Comparison of ENCODE assay signal across 29 mouse cellular contexts in the genomic region with DNA sequence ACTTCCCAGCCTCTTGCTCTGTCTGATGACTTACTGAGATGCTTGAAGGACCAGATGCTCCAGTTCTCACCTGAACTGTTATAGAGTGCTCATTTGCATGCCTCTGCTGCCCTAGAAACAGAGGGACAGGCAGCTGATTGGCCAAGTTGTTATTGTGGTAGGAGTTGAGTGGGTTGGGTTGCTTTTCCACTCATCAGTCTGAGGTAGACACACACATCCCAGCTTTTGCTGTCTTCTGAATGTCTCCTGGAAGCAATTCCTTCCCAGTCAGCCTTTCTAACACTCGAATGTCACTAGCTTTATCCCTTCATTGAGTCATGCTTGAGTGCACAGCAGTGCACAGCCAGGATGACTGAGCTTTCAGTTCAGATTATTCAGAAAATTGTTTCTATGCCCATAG.
DNase-seq lines count a peak whose midpoint lies in the region; ATAC-seq and TF ChIP-seq lines count a peak whose summit lies in the region.
"Had no signal": no experiment of that assay in that cellular context is flagged by ENCODE, and none has a peak within 500 bp of the region (broad histone marks: within the 10 kb centered on the region; RNA-seq: fewer than 3 reads in every experiment).

No protein-coding gene starts in this region.

- H3K36me3 ChIP-seq in hindbrain, postnatal 0 days (ENCODE audit: insufficient read depth, low read length) = no peaks in the 10 kb centered on the region
- H3K36me3 ChIP-seq in hindbrain, embryonic 13.5 days = no peaks in the 10 kb centered on the region
- no peaks in the 10 kb centered on the region for H3K36me3 ChIP-seq in liver, embryonic 12.5 days
- H3K36me3 ChIP-seq: embryonic facial prominence, embryonic 10.5 days; embryonic facial prominence, embryonic 13.5 days; forebrain, embryonic 12.5 days; forebrain, embryonic 15.5 days; G1E; heart, embryonic 12.5 days; heart, embryonic 15.5 days; hindbrain, embryonic 10.5 days had no signal

- 30% methylated on average over 1 of the region's 1 CpGs for WGBS in hindbrain, postnatal 0 days
- 55% methylated on average over 1 of the region's 1 CpGs for WGBS in hindbrain, embryonic 13.5 days
- 45% methylated on average over 1 of the region's 1 CpGs for WGBS in liver, embryonic 12.5 days (ENCODE audit: insufficient replicate concordance)

- no peaks in the 10 kb centered on the region for H3K27me3 ChIP-seq in hindbrain, postnatal 0 days (ENCODE audit: insufficient read depth, low read length)
- H3K27me3 ChIP-seq in hindbrain, embryonic 13.5 days = no peaks in the 10 kb centered on the region
- no peaks in the 10 kb centered on the region for H3K27me3 ChIP-seq in liver, embryonic 12.5 days (replicated peaks)
- H3K27me3 ChIP-seq: embryonic facial prominence, embryonic 13.5 days; forebrain, embryonic 12.5 days; forebrain, embryonic 15.5 days; heart, embryonic 12.5 days; heart, embryonic 15.5 days had no signal

- H3K4me1 ChIP-seq in hindbrain, postnatal 0 days (ENCODE audit: insufficient read depth, low read length) = no peaks in the 10 kb centered on the region
- H3K4me1 ChIP-seq in hindbrain, embryonic 13.5 days (replicated peaks) = no peaks in the 10 kb centered on the region
- no peaks in the 10 kb centered on the region for H3K4me1 ChIP-seq in liver, embryonic 12.5 days
- H3K4me1 ChIP-seq: embryonic facial prominence, embryonic 10.5 days; embryonic facial prominence, embryonic 13.5 days; forebrain, embryonic 12.5 days; forebrain, embryonic 15.5 days; heart, embryonic 12.5 days; heart, embryonic 15.5 days; hindbrain, embryonic 10.5 days had no signal

- no peaks in the 10 kb centered on the region for H3K9me3 ChIP-seq in hindbrain, postnatal 0 days (ENCODE audit: low read length)
- no peaks in the 10 kb centered on the region for H3K9me3 ChIP-seq in hindbrain, embryonic 13.5 days
- H3K9me3 ChIP-seq in liver, embryonic 12.5 days (replicated peaks) = no peaks in the 10 kb centered on the region
- H3K9me3 ChIP-seq: embryonic facial prominence, embryonic 10.5 days; embryonic facial prominence, embryonic 13.5 days; forebrain, embryonic 12.5 days; forebrain, embryonic 15.5 days; heart, embryonic 12.5 days; heart, embryonic 15.5 days; hindbrain, embryonic 10.5 days had no signal

- no peak for TF ChIP-seq CTCF in hindbrain, postnatal 0 days (IDR thresholded peaks at IDR 0.05; ENCODE audit: low read depth)

- H3K27ac ChIP-seq in hindbrain, postnatal 0 days = no peak overlapping the region
- no peak overlapping the region for H3K27ac ChIP-seq in hindbrain, embryonic 13.5 days
- no peak overlapping the region for H3K27ac ChIP-seq in liver, embryonic 12.5 days
- H3K27ac ChIP-seq: embryonic facial prominence, embryonic 10.5 days; embryonic facial prominence, embryonic 13.5 days; forebrain, embryonic 12.5 days; forebrain, embryonic 15.5 days; heart, embryonic 15.5 days; hindbrain, embryonic 10.5 days; hindbrain, embryonic 14.5 days had no signal

- H3K4me3 ChIP-seq in hindbrain, postnatal 0 days (ENCODE audit: low read length) = no peak overlapping the region
- H3K4me3 ChIP-seq in hindbrain, embryonic 13.5 days = no peak overlapping the region
- no peak overlapping the region for H3K4me3 ChIP-seq in liver, embryonic 12.5 days
- H3K4me3 ChIP-seq: embryonic facial prominence, embryonic 10.5 days; embryonic facial prominence, embryonic 13.5 days; erythroblast, embryonic 14.5 days; forebrain, embryonic 12.5 days; forebrain, embryonic 15.5 days; heart, embryonic 12.5 days; heart, embryonic 15.5 days; hindbrain, embryonic 10.5 days had no signal

- DNase-seq in frontal cortex, postnatal 14 days (ENCODE audit: low spot score in 2 of 2) = no peak
- peak; percentile 9 for DNase-seq in hindbrain, postnatal 0 days (ENCODE audit: low spot score)
- DNase-seq in right cerebral cortex, adult 2 months (ENCODE audit: low spot score in 2 of 2) = peak; percentile 27 to 31
- DNase-seq in right cerebral cortex, postnatal 4 days = no peak
- DNase-seq: adrenal gland, adult 2 months; adrenal gland, postnatal 25 days; B cell, adult 2 months; cerebellum, adult 18-20 months; cerebellum, adult 9-11 months; cerebellum, postnatal 36 days; embryo, embryonic 11 days; gastrocnemius, postnatal 25 days; heart, adult 18-20 months; heart, postnatal 10 days; heart, postnatal 36 days; kidney, adult 11 months had no signal

- no peak overlapping the region for H3K9ac ChIP-seq in hindbrain, postnatal 0 days (replicated peaks; ENCODE audit: low read length)
- H3K9ac ChIP-seq in hindbrain, embryonic 13.5 days = no peak overlapping the region
- H3K9ac ChIP-seq in liver, embryonic 12.5 days = no peak overlapping the region
- H3K9ac ChIP-seq: embryonic facial prominence, embryonic 13.5 days; forebrain, embryonic 12.5 days; forebrain, embryonic 15.5 days; heart, embryonic 12.5 days; heart, embryonic 15.5 days; hindbrain, embryonic 14.5 days had no signal

- ATAC-seq in frontal cortex, adult (ENCODE audit: low TSS enrichment) = peak; percentile 73; the same call in 1 of the 2 replicates
- no peak for ATAC-seq in hindbrain, postnatal 0 days
- ATAC-seq in hindbrain, embryonic 13.5 days (ENCODE audit: low FRiP score) = no peak
- ATAC-seq in liver, embryonic 12.5 days = no peak
- ATAC-seq: forebrain, embryonic 15.5 days had no signal

- H3K4me2 ChIP-seq in hindbrain, postnatal 0 days (ENCODE audit: low read depth, low read length) = no peak overlapping the region
- H3K4me2 ChIP-seq in hindbrain, embryonic 13.5 days = no peak overlapping the region
- H3K4me2 ChIP-seq in liver, embryonic 12.5 days = no peak overlapping the region
- H3K4me2 ChIP-seq: embryonic facial prominence, embryonic 13.5 days; forebrain, embryonic 12.5 days; forebrain, embryonic 15.5 days; heart, embryonic 12.5 days; heart, embryonic 15.5 days; hindbrain, embryonic 14.5 days had no signal

Comparison
In these comparisons a context has a peak if more than half of its experiments do, and no peak if none do; other contexts are left out.
1. DNase-seq: peak in hindbrain, postnatal 0 days (single experiment) and right cerebral cortex, adult 2 months (2 of 2); none in frontal cortex, postnatal 14 days (0 of 2) and right cerebral cortex, postnatal 4 days (single experiment).